Mouse (Mus musculus) frontal cortex, postnatal 10 days (tissue): ENCODE results near the gene Chrna5.
"Not testable (repeated sequence)": the region's sequence is repeated elsewhere in the genome, so short reads cannot be mapped to it uniquely, and the experiment has no call there.

Experiments
- DNase-seq, 2 experiments: peaks; one replicate each; pipeline ENCODE4 v3.0.0; 2022; ENCODE audit warnings: low spot score in 2 of 2, mixed read lengths in 1 of 2

Chrna5 gene

GRCm38 (mm10) chr9:54980674-54981073 lies at the start of gene Chrna5:
Chrna5 (plus strand) TSS chr9:54980880.
- no peak for DNase-seq

DNA sequence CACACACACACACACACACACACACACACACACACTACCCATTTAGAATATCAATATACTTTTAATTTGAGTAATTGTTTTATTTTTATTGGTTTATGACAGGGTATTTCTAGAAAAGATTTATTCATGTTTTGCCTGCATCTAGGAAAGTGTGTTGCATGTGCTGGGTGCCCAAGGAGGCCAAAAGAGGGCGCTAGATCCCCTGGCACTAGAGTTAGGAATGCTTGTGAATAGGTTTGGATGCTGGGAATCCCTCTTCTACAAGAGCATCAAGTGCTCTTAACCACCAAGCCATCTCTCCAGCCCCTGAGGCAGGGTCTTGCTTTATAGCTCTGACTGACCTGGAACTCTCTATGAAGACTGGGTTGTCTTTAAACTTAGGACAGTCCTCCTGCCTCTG lies 48.9 kb upstream of the Chrna5 start:
- no peak for DNase-seq

DNA sequence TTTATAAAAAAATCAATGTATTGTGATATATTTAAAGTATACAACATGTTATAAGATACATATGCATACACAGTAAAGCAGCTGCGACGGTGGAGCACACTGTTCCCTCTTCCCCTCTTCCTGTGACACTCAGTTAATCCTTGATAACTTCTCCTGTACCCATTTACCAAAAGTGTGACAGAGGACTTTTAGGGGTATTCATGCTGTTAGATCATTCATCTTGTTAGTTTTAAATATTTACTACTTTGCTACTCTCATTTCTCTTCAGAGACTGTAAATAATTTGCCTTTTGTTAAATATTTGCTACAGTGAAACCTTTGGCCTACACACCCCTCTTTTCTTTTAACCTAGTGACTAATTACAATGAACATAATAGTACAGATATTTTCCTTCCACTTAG lies 48.3 kb upstream of the Chrna5 start:
- no peak for DNase-seq

DNA sequence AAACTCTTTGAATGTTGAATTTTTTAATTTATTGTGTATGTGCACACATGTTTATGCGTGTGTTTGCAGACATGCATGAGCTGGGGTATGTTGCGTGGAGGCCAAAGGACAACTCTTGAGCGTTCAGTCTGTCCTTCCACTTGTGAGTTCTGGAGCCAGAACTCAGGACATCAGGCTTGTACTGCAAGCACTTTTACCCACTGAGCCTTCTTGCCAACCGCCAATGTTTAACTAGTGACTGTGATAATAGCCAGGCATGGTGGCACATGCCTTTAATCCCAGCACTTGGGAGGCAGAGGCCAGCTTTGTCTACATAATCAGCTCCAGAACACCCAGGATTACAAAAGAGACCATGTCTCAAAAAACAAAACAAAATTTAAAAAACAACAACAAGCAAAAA lies 38.6 kb upstream of the Chrna5 start:
- no peak for DNase-seq

- DNase-seq: no peak
Measured at GRCm38 (mm10) chr9:54944467-54944866, 36.2 kb upstream of the Chrna5 start.

- DNase-seq: no peak
Measured at GRCm38 (mm10) chr9:54946256-54946655, 34.4 kb upstream of the Chrna5 start.

DNA sequence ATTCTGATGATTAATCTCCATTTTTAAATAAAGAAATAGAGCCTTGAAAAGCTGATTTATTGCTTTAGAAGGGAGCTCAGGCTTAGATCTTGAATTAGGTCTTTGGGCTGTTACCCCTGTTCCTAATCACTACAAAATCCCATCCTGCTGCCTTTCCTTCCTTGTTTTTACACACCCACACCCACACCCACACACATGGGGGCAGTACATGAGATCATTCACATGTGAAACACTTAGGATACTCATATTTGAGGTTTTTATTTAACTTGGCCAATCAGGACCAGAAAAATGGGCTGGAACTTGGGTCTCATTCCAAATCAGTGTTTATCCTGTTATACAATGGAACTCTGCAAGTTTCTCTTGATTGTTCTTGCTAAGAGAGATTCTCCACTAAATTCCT lies 31.2 kb upstream of the Chrna5 start:
- DNase-seq: no peak

DNA sequence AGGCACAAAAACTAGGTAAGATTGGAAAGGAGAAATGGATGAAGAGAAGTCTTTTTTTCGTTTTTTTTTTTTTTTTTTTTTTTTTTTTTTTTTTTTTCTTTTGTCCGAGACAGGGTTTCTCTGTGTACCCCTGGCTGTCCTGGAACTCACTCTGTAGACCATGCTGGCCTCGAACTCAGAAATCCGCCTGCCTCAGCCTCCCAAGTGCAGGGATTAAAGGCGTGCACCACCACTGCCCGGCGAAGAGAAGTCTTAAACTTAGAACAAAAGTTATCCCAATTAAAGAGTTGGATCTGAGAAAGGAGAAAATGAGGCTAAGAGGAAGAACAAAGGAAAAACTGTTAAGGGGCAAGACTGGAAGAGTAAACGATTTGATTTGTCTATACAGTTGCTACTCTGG lies 30.5 kb upstream of the Chrna5 start:
- DNase-seq: not testable (repeated sequence)

DNA sequence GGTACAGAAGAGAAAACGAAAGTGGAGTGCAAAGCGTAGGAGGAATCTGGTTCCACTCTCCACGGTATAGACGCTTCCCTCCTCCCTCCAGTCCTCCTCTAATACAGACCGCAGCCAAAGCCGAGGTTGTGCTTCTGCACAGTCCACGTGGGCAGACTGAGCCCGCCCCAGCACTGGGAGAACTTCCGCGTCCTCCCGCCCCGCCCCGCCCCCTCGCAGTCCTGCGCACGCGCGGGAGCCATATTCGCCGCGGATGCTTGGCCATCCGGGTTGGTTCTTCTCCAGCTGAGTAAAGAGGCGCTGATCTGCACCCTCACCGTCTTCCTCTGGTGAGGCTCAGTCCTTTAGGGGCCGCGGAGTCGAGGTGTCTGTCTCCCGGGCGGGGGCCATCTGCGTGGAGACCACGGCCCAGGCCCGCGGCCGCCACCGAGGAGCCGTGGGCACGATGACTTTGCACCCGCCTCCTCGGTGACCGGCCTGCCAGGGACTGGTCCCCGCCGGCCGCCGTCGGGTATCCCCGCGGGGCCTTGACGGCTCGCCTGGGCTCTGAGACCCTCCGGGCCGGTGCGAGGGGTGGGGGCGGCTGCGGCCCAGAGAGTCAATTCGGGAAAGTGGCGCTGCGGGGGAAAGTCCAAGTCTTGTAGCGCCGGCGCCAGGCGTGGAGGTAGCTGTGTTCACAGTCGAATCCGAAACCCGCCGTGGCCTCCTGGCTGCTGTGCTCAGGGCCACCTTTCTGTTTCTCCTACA lies 29.9 kb upstream of the Chrna5 start, which contains the start of the genes Psma4 and AY074887:
Gene Psma4 (plus strand): TSS at position 216 of the 747 bp plus-strand sequence.
Gene AY074887 (minus strand): TSS at position 424 of the 747 bp plus-strand sequence.
- DNase-seq: peak; percentile 75 to 87

GRCm38 (mm10) chr9:54961059-54961458 lies 19.6 kb upstream of the Chrna5 start:
- no peak for DNase-seq

DNA sequence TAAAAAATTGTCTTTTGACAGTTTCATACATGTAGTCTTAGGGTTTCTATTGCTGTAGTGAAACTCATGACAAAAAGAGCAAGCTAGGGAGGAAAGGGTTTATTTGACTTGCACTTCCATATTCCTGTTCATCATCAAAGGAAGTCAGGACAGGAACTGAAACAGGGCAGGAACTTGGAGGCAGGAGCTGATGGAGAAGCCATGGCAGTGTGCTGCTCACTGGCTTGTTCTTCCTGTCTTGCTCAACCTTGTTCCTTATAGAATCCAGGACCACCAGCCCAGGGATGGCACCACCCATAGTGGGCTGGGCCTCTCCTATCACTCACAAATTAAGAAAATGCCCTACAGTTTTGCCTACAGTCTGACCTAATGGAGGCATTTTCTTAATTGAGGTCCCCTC lies 17.0 kb upstream of the Chrna5 start:
- DNase-seq: no peak

DNA sequence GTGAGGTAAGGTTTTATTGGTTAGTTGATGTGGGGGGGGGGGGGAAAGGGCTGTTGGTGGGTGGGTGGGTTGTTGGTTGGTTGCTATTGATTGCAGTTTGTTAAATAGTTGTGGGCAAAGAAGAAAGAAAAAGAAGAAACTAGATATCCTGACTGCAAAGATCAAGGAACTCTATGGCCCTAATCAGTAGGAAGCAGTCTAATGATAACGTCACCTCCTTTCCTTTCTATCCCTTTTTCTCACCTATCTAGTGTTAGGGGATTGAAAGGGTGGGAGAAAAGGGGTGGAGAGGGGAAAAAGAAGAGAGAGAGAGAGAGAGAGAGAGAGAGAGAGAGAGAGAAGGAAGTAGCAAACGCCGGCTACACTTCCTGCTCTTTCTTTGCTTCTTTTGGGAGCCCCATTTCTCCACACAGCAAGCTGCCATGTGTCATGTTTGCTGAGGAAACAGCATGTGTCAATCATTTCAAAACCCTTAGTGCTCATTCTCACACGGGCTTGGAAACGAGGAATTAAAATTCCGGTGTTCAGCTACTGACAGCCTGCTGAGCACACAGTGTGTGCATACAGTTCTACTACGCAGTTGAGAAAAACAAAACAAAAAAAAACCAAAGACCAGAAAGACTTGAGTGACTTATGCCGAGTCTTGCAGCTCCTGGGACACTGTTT lies 10.6 kb upstream of the Chrna5 start:
- no peak for DNase-seq

DNA sequence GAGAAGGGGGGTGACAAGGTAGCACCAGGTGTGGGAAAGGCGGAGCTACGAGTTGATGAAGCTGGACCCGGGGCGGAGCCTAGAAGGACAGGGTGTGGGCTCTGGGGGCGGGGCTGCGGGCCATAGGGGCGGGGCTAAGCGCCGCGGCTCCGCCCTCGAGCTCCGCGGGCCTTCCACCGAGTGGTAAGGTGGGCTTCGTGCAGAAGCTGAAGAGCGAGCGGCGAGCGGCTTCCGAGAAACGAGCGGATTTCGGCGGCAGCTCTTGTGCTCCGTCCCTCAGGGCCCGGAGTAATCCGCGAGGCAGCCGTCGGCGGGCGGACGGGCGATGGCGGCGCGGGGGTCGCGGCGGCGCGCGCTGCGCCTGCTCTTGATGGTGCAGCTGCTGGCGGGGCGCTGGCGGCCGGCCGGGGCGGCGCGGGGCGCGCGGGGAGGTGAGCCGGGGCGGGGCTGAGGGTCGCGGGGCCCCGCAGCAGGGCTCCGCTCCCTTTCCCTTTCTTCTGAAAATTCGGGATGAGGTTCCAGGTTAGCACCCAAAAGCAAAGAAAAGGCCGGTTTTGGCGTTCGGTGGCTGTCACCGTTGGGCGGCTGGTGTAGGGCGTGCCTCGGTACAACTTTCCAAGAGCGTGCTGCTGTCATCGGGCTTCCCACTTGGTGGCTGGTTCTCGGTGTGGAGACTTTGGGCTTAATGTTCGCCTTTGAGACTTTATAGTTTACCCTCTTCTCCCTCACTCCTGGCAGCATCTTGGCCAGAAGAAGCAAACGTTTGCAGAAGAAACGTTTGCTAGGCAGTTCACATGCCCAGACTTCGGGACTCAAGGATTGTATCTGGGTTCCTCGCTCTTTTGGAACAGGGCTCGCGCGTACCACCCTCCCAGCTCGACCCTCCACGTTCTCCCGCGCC lies 861 bp downstream of the Chrna5 start:
- DNase-seq: peak in 1 of 2 experiments; percentile 11

DNA sequence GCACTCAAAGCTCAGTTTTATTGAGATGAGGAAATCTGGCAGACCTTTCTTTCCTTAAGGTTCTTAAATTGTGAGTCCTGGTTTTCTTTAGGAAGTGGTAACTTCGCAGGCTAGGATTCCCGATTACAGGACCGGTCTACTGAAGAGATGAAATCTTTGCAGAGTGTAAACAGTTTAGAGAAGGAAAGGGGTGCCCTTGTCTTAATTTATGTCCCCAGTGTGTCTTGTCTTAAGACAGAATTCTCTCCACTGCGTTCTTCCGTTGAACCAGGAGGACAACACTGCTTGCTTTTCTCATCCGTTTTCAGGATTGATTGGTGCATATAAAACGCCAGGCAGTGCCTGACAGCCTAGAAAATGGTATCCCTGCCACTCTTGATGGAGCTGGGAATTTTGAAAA lies 1.7 kb downstream of the Chrna5 start:
- DNase-seq: no peak

GRCm38 (mm10) chr9:54990362-54990761 lies 9.7 kb downstream of the Chrna5 start:
- no peak for DNase-seq

GRCm38 (mm10) chr9:54994381-54994780 lies 13.7 kb downstream of the Chrna5 start:
- no peak for DNase-seq

- no peak for DNase-seq
Measured at GRCm38 (mm10) chr9:54995645-54996044, 15.0 kb downstream of the Chrna5 start.

- DNase-seq: no peak
Measured at GRCm38 (mm10) chr9:55003609-55004008, 22.9 kb downstream of the Chrna5 start.

DNA sequence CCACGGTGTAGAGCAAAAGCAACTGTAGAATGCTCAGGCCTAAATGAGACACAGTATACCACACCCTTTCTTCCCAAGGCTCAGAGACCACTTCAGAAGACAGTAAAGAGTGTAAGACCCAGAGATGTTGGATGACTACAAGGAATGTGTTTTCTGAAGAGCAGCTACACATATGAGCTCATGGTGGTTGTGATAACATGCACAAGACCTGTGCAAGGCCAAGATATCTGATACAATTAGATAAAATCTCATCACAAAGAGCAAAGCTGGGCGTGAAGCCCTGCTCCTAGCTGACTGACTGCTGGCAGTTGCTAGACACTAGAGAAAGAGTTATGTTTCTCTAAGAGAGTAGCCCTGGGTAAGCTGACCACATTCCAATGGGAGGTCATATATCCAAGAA lies 29.0 kb downstream of the Chrna5 start:
- no peak for DNase-seq

GRCm38 (mm10) chr9:55010588-55011350 lies 30.1 kb downstream of the Chrna5 start:
- DNase-seq: no peak

GRCm38 (mm10) chr9:55016926-55017325 lies 36.2 kb downstream of the Chrna5 start:
- no peak for DNase-seq
